Mouse (Mus musculus) megakaryocyte, adult 5-6 weeks (primary cell): Measurements from ENCODE around the gene Armcx5. TPM values are rescaled to one million over a fixed set of nuclear protein-coding genes. Genes with fewer than 3 reads are reported as not detected.

Source experiments
- total RNA-seq, 2 experiments: library from RNA; stranded (forward) in 1 of 2; stranded (reverse) in 1 of 2; fragments of 153-499, 151-499 nt in 1 of 2; fragments of 221-1000, 200-1000 nt in 1 of 2; gene quantifications; 2 replicates each; pipeline versions ENCODE4 v1.2.3 to v1.2.4; 2015 to 2017

Armcx5 gene
- total RNA-seq, 2 experiments from 2014 or later = 6.6 to 7.8 TPM

Other genes starting within 250 kb of the Armcx5 start
- not detected in 2 replicates for gene AV320801, start 248.1 kb upstream of the Armcx5 start, total RNA-seq (2015)
- not detected in 2 replicates for gene AV320801, start 248.1 kb upstream of the Armcx5 start, total RNA-seq (2017)
- 0.23 and 0.51 TPM in 2 replicates for gene Nxf7, start 144.0 kb upstream of the Armcx5 start, total RNA-seq (2015)
- gene Nxf7, start 144.0 kb upstream of the Armcx5 start, total RNA-seq (2017) = not detected in 2 replicates
- not detected in 2 replicates for gene Prame, start 115.0 kb upstream of the Armcx5 start, total RNA-seq (2015)
- not detected in 2 replicates for gene Prame, start 115.0 kb upstream of the Armcx5 start, total RNA-seq (2017)
- not detected in 2 replicates for gene Tcp11x2, start 48.9 kb upstream of the Armcx5 start, total RNA-seq (2015)
- not detected in 2 replicates for gene Tcp11x2, start 48.9 kb upstream of the Armcx5 start, total RNA-seq (2017)
- gene Tmsb15a, start 17.5 kb upstream of the Armcx5 start, total RNA-seq (2015) = not detected in 2 replicates
- not detected in 2 replicates for gene Tmsb15a, start 17.5 kb upstream of the Armcx5 start, total RNA-seq (2017)
- gene Gprasp1, start within 50 bp of the Armcx5 start, total RNA-seq (2015) = 11.6 and 14.6 TPM in 2 replicates
- gene Gprasp1, start within 50 bp of the Armcx5 start, total RNA-seq (2017) = 20.4 and 23.1 TPM in 2 replicates
- gene Bhlhb9, start 54.9 kb downstream of the Armcx5 start, total RNA-seq (2015) = 4.1 and 5.0 TPM in 2 replicates
- 3.9 and 4.5 TPM in 2 replicates for gene Bhlhb9, start 54.9 kb downstream of the Armcx5 start, total RNA-seq (2017)
- gene Gprasp2, start 96.3 kb downstream of the Armcx5 start, total RNA-seq (2015) = not detected in 2 replicates
- gene Gprasp2, start 96.3 kb downstream of the Armcx5 start, total RNA-seq (2017) = 0.07 TPM in 1 of 2 replicates, not detected in the other